In genomic region chr5:33324491-33324890, GRCm38 (mm10) we compare ENCODE assay signal across 33 mouse cellular contexts.
"Had no signal": no experiment of that assay in that cellular context is flagged by ENCODE, and none has a peak within 500 bp of the region (broad histone marks: within the 10 kb centered on the region; RNA-seq: fewer than 3 reads in every experiment).

No protein-coding gene starts in this region.

- H3K9me3 ChIP-seq: heart, embryonic 13.5 days; heart, embryonic 15.5 days; hindbrain, embryonic 12.5 days; hindbrain, embryonic 15.5 days; intestine, embryonic 15.5 days; kidney, embryonic 15.5 days had no signal

- H3K4me2 ChIP-seq: heart, embryonic 12.5 days; heart, embryonic 13.5 days; heart, embryonic 15.5 days; hindbrain, embryonic 12.5 days; hindbrain, embryonic 13.5 days; hindbrain, embryonic 15.5 days; intestine, embryonic 15.5 days; kidney, embryonic 15.5 days had no signal

- H3K4me3 ChIP-seq: heart, embryonic 12.5 days; heart, embryonic 13.5 days; heart, embryonic 15.5 days; hindbrain, embryonic 10.5 days; hindbrain, embryonic 12.5 days; hindbrain, embryonic 13.5 days; hindbrain, embryonic 15.5 days; intestine, embryonic 15.5 days; kidney, embryonic 15.5 days; layer of hippocampus, adult 2 months; left cerebral cortex, adult 2 months had no signal

- DNase-seq: heart, postnatal 10 days; heart, postnatal 14 days; heart, postnatal 36 days; heart, postnatal 4 days; kidney, adult 11 months; kidney, adult 18-20 months; kidney, adult 2 months; kidney, adult 8-10 months; kidney, adult 9 months; kidney, postnatal 10 days; kidney, postnatal 14 days; kidney, postnatal 25 days; kidney, postnatal 36 days; kidney, postnatal 4 days; layer of hippocampus, adult 9-11 months; layer of hippocampus, postnatal 36 days had no signal

- H3K9ac ChIP-seq: heart, embryonic 12.5 days; heart, embryonic 13.5 days; heart, embryonic 15.5 days; hindbrain, embryonic 12.5 days; hindbrain, embryonic 13.5 days; hindbrain, embryonic 15.5 days; intestine, embryonic 15.5 days; kidney, embryonic 15.5 days had no signal

- H3K36me3 ChIP-seq: heart, embryonic 12.5 days; heart, embryonic 13.5 days; heart, embryonic 15.5 days; hindbrain, embryonic 10.5 days; hindbrain, embryonic 12.5 days; hindbrain, embryonic 13.5 days; hindbrain, embryonic 15.5 days; intestine, embryonic 15.5 days; kidney, embryonic 15.5 days had no signal

- H3K27ac ChIP-seq: heart, embryonic 13.5 days; heart, embryonic 15.5 days; hindbrain, embryonic 10.5 days; hindbrain, embryonic 12.5 days; hindbrain, embryonic 13.5 days; hindbrain, embryonic 15.5 days; hindbrain, postnatal 0 days; intestine, embryonic 15.5 days; kidney, embryonic 15.5 days; kidney, postnatal 0 days; layer of hippocampus, adult 2 months; left cerebral cortex, adult 2 months had no signal

- ATAC-seq: hindbrain, embryonic 16.5 days; hindbrain, postnatal 0 days; inflammation-experienced regulatory T-cells, adult 6 months; intestine, embryonic 15.5 days; intestine, embryonic 16.5 days; intestine, postnatal 0 days had no signal

- H3K4me1 ChIP-seq: heart, embryonic 12.5 days; heart, embryonic 13.5 days; heart, embryonic 15.5 days; hindbrain, embryonic 10.5 days; hindbrain, embryonic 12.5 days; hindbrain, embryonic 13.5 days; hindbrain, embryonic 15.5 days; intestine, embryonic 15.5 days; kidney, embryonic 15.5 days had no signal

- H3K27me3 ChIP-seq: heart, embryonic 12.5 days; heart, embryonic 13.5 days; heart, embryonic 15.5 days; hindbrain, embryonic 12.5 days; hindbrain, embryonic 13.5 days; hindbrain, embryonic 15.5 days; intestine, embryonic 15.5 days; kidney, embryonic 15.5 days had no signal
